Mouse (Mus musculus) B cell, adult 2 months (primary cell): ENCODE data around the gene Aig1.

Source experiments
- DNase-seq, 2 experiments: peaks; one replicate each; pipeline ENCODE4 v3.0.0; 2022

Aig1 gene

DNA sequence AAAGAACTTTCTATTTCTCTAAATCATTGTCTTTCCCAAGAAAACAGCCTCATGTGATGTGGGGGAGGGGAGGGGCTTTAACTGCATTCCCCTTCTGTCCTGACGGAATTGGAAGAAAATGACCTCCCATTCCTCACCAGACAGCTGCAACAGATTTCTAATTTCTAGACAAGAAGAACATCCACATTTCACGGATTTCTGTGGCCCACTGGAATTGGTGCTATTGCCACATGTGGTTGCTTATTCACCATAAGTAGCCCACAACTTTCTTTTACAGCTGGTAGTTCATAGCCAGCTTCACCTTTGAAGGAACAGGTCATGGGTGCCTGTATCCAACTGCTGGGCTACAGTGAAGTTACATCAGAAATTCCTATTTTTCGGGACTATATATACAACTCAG lies 93.9 kb downstream of the Aig1 start:
- no peak for DNase-seq

DNA sequence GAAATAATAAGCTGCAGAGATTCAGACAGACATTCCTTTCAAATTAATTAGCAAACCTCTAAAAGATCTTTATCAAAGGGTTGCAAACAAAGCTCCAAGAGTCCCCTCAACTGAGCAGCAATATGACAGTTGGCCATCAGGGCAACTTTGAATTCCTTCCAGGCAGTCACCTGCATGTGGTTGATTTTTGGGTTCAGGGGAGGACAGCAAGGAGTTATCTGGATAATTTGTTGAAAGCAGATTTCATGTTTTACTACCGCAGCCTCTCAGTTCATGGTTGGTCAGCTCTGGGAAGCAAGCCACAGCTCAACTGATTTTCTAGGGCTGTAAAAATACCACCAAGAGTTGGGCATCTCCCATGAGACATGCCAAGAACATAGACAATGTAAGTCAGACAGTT lies 98.1 kb downstream of the Aig1 start:
- DNase-seq, result no peak

GRCm38 (mm10) chr10:13769789-13770188 lies 99.0 kb downstream of the Aig1 start:
- DNase-seq, result no peak

DNA sequence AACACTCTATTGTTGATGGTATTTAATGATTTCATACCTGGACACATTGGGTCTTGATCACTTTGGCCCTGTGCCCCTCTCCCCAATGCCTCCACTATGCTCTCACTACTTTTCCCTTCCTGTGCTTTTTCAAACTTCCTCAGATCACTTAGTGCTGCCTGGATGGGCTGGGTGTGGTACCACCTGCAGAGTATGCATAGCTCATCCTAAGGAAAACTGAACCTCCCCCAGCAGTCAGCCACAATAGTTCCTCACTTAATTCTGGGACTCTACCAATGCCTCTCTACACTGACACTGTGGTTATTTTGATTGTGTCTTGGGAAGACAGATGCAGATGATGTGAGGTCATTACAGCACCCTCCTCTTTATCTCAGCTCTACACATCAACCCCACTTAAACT lies 99.9 kb downstream of the Aig1 start:
- DNase-seq, result no peak

- no peak for DNase-seq
Measured at GRCm38 (mm10) chr10:13767076-13767475, 101.7 kb downstream of the Aig1 start.

DNA sequence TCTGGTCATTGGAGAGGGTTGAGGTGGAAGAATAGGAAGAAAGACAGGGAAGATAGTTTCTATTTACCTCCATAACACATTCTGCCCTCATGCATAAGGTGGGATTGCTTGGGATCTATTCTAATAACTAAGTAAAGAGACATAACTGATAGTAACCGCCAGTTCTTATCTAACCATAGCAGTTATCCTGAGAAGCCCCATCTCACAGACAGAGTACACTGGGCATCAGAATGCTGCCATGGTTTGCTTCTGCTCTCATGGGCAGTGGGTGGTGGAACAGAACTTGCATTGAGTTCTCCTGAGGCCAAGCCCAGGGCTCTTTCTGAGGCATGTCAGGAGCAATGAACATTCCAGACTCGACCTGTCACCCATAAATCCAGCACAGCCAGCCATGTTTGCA lies 105.6 kb downstream of the Aig1 start:
- no peak for DNase-seq

DNA sequence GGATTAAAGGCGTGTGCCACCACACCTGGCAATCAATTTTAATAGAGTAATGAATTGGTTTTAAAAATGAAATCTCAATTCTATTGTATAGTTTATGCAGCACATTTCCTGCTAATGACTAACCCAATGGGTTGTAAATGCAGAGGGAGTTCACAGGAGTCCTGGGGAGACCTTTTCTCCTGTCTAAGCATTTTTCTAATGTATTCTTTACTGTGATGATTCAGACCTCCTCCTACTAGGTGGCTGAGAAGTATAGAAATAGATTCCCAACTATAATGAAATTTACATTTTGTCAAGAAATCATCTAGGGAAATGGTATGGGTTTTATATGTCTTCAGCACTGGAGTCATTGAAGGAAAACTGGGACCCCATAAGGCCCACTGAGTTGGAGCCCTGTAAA lies 114.1 kb downstream of the Aig1 start:
- no peak for DNase-seq

DNA sequence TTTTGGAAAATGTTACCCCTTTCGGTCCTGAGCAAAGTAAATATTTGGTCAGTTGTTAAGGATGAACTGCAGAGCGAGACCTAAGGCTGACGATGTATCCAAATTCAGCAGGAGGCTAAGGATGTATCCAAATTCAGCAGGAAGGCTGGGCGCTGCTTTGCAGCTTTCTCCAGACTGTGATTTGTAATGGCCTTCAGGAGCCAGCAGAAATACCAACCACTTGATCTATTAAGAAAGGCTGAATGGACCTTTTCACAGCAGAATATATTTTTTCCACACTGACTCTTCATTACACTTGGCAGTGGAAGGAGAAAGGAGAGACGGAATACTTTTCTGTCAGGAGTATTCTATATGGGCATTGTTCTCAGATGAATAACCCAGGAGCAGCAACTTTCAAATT lies 115.0 kb downstream of the Aig1 start:
- no peak for DNase-seq

DNA sequence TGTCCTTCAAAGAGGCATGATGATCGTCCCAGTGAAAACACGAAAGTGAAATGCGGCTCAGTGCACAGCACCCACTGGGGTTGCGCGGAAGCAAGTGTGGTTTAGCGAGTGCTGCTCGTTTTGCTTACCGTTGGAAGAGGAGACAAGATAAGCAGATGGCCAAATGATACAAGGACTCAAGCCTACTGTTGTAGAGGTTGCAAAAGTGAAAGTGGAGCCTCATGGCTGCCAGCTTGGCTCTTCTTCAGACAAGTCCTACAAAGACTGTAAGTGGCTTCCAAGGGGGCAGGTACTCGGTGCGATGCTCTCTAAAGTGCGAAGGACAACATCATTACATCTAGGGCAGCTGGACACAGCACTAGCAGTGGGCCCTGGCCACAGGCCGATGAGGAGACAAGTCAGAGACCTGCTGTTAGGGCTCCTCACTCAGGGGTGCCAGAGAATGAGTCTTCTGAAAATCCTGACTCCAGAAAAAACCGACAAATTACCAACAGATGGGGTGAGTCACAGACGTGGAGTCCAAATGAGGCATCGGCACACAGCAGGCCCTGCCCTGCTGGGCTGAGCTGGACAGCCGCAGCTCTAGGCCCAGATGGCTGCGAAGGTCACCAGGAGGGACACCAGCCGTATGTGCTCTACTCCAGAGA lies 129.2 kb downstream of the Aig1 start:
- no peak for DNase-seq

DNA sequence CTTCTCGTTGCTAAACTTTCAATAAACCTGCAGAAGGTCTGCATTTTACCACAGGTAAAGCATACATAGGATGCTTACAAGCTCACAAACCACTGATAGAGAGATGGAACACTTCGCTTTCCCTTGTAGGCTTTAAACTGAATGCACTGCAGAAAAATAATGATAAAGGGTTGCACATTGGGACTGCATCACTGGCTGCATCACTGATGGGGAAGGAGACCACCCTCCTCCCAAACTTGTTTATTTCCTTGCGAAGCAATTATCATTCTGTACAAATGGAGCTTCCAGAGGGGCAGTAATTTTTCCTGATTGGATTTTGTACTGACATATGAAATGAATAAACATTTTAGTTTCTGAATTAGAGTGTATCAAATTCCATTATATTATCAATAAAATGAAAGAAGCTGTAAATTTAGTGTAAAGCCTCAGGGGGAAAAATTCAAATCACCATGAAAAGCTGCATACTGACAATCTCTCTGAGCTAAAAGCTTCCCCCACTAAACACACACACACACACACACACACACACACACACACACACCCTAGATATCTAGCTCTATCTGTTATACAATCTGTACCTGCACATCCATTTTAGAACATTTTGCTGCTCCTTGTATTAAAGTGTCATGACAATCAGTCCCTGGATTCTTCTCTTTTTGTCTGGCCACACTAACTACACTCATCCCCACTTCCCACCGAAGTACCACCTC lies 138.6 kb downstream of the Aig1 start:
- no peak for DNase-seq

DNA sequence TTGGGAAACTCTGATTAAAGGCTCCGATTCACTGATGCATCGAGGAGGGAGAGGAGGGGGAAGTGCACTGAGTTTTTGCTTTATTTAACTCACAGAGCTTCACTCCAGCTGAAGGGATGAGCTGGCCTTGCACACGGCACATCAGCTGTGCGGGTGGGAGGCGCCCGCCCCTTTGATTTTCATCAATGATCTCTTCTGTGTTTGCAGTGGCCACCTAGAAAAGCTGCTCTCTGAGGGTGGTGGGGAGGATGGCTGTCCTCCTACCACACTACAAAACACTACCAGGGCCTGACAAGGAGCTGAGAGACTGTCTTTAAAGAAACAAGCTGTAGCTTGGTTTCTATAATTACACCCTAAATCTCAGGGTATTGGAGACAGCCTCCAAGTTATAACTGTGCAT lies 141.1 kb downstream of the Aig1 start:
- no peak for DNase-seq

DNA sequence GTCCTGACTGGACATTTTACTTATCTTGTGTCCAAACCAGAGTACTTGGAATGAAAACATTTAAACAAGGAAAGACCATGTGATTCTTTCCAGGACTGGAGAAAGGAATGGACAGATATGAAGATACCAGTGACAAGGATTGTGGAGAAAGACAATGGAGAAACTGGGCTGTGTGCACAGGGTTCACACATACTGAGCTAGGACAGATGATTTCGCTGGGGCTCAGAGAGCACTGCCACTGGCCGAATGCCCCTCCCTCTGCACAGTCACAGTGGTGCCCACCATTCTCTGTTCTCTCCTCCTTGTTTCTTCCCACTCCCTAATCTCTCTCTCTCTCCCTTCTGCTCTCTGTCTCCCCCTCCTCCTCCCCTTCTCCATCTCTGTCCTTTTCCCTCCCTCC lies 142.6 kb downstream of the Aig1 start:
- no peak for DNase-seq

GRCm38 (mm10) chr10:13725276-13725675 lies 143.5 kb downstream of the Aig1 start:
- no peak for DNase-seq

GRCm38 (mm10) chr10:13716132-13716531 lies 152.6 kb downstream of the Aig1 start:
- DNase-seq, result no peak

DNA sequence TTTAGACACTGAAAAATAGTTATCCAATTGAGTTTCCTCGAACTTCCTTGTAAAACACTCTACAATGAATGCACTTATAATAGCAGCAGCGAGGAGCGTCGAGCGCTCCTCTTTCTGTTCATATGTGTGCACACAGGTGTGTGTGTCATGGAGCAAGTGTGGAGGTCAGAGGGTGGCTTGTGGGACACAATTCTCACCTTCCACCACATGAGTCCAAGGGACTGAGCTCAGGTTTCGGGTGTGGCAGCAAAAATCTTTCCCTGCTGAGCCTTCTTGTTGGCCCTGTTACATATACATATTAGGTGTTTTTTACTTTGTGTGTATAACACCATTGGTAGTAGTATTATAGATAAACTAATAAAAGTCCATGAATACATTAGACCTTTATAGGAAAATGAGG lies 153.2 kb downstream of the Aig1 start:
- DNase-seq, result no peak

- no peak for DNase-seq
Measured at GRCm38 (mm10) chr10:13714920-13715293, 153.9 kb downstream of the Aig1 start.

GRCm38 (mm10) chr10:13714199-13714919 lies 154.4 kb downstream of the Aig1 start:
- no peak for DNase-seq

DNA sequence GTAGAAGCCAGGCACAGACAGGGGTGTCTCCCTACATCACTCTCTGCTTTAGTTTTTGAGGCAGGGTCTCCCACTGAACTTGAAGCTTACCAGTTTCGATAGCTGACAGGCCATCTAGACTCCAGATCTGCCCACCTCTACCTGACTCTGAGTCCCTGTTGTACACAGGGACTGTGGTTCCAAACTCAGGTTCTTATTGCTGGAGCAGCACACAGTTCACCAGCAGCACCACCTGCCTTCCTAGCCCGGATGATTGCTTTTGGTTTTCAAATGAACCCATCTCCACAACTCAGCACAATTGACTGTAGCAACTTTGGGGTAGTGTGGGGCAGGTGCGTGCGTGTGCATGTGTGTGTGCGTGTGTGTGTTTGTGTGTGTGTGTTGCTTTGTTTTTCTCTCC lies 155.1 kb downstream of the Aig1 start:
- DNase-seq, result no peak

GRCm38 (mm10) chr10:13713116-13713515 lies 155.7 kb downstream of the Aig1 start:
- DNase-seq, result no peak

GRCm38 (mm10) chr10:13711281-13711829 lies 157.4 kb downstream of the Aig1 start:
- DNase-seq, result no peak

DNA sequence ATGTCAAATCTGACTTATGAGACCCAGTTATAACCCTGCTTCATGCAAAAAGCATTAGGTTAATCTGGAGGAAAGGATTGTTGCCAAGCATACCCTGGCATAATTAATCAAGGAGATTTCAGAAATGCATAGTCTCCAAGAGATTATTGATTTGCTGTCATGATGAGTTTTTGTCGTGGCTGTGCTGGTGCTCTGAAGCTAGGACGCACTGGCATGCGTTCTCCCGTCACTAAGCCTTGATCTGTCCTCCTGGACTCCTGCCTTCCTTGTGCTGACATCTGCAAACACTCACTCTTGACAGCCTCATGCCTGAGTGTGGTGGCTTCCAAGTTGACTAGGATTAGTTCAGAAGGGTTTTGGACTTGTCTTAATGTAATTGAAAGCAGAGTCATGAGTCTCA lies 163.0 kb downstream of the Aig1 start:
- no peak for DNase-seq

GRCm38 (mm10) chr10:13702688-13703087 lies 166.1 kb downstream of the Aig1 start:
- no peak for DNase-seq

- DNase-seq, result no peak
Measured at GRCm38 (mm10) chr10:13702043-13702442, 166.7 kb downstream of the Aig1 start.

GRCm38 (mm10) chr10:13696326-13696725 lies 172.5 kb downstream of the Aig1 start:
- no peak for DNase-seq
